Mouse (Mus musculus) cerebellum, adult 2 months (tissue): ENCODE results near the gene Ces1g.

Experiments
- CTCF ChIP-seq: fragments of 200-500 bp; IDR thresholded peaks from 2 replicates; pipeline ENCODE4 v1.5.1; 2011; ENCODE audit warnings: low read depth, mild to moderate bottlenecking, control low read depth, low read length, moderate library complexity, borderline replicate concordance; ENCODE audit not compliant: insufficient read depth
- POLR2A ChIP-seq: fragments of 200-500 bp; IDR thresholded peaks from 2 replicates; pipeline ENCODE4 v1.6.1; 2011; ENCODE audit warnings: low read length, control low read depth, borderline replicate concordance; ENCODE audit not compliant: insufficient read depth

DNA sequence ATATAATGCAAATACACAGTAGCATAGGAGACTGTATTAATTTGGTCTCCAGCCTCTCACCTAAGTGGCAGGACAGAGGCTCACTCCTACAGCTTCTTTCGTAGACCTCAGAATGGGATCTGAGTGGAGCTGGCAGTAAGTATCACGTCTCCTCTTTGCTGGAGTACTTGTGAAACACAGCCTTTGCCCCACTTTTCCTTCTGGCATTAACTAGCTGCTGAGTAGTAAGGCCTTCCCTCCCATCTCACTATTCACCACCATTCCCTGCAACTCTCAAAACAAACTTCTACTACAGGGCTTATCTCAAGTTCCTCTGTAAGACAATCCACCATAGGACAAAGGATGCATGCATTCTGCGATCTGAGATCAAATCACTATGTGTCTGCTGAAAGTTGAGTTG is 54.8 kb downstream of the Ces1g start:
- TF ChIP-seq CTCF (no peak), POLR2A (no peak)
